Mouse (Mus musculus) intestine, postnatal 0 days (tissue): ENCODE measurements around the gene Mucl3. TPM values are rescaled to one million over a fixed set of nuclear protein-coding genes. Genes with fewer than 3 reads are reported as not detected.

Experiments
- ATAC-seq: fragments of 200-750 bp; cut with Nextera tagmentation; 2 replicates; pipeline ENCODE4 v1.8.0; 2017; ENCODE audit warnings: mild to moderate bottlenecking, moderate TSS enrichment, moderate library complexity
- H3K27ac ChIP-seq: fragments of 300-500 bp; sonication (generic); 2 replicates; pipeline ENCODE4 v1.5.1; 2014; ENCODE audit warnings: mild to moderate bottlenecking, low read depth, low read length, moderate library complexity
- H3K27me3 ChIP-seq: fragments of 300-500 bp; sonication (generic); replicated peaks from 2 replicates; pipeline ENCODE4 v1.6.1; 2014; ENCODE audit warnings: low read length, mixed read lengths; ENCODE audit not compliant: control insufficient read depth, insufficient read depth
- H3K36me3 ChIP-seq: fragments of 300-500 bp; sonication (generic); 2 replicates; pipeline ENCODE4 v1.6.1; 2014; ENCODE audit warnings: mild to moderate bottlenecking, moderate library complexity; ENCODE audit not compliant: control insufficient read depth, insufficient read depth
- H3K4me1 ChIP-seq: fragments of 300-500 bp; sonication (generic); replicated peaks from 2 replicates; pipeline ENCODE4 v1.6.1; 2014; ENCODE audit warnings: antibody characterized with exemption, low read length, mixed read lengths; ENCODE audit not compliant: control insufficient read depth, insufficient read depth
- H3K4me2 ChIP-seq: fragments of 300-500 bp; sonication (generic); replicated peaks from 2 replicates; pipeline ENCODE4 v1.6.1; 2014; ENCODE audit warnings: low read depth, mild to moderate bottlenecking, moderate library complexity
- H3K4me3 ChIP-seq: fragments of 300-500 bp; sonication (generic); 2 replicates; pipeline ENCODE4 v1.5.1; 2014; ENCODE audit warnings: low read depth, low read length
- H3K9ac ChIP-seq: fragments of 300-500 bp; sonication (generic); 2 replicates; pipeline ENCODE4 v1.6.1; 2014; ENCODE audit warnings: mild to moderate bottlenecking, low read depth, low read length
- H3K9me3 ChIP-seq: fragments of 300-500 bp; sonication (generic); 2 replicates; pipeline ENCODE4 v1.6.1; 2016; ENCODE audit warnings: mixed run types; ENCODE audit not compliant: control insufficient read depth
- CTCF ChIP-seq: sonication (generic); IDR thresholded peaks from 2 replicates; pipeline ENCODE4 v1.5.1; 2016; ENCODE audit warnings: low read depth, mild to moderate bottlenecking, control low read depth, antibody characterized with exemption, moderate library complexity
- WGBS: fragments of 180-500 bp; shearing (Covaris S2); extraction: QIAGEN DNeasy Blood & Tissue Kit; methylation state at CpG from one replicate; pipeline ENCODE4 v1.1.7; 2014; 5-methylcytosine and 5-hydroxymethylcytosine counted together
- polyA plus RNA-seq: library from polyadenylated mRNA; unstranded; fragments of >200 nt; fragmentation: Nextera tagmentation; extraction: Ambion mirVana; gene quantifications from 2 replicates; pipeline ENCODE4 v1.2.1, GENCODE M21; 2015

Gene Mucl3
- polyA plus RNA-seq, 1 experiment from 2014 or later, result 2.8 TPM

- WGBS, result under 1% methylated on average over 61 of the region's 61 CpGs
- Histone ChIP-seq H3K27ac (peak within 1 kb of the TSS; percentile 74), H3K36me3 (peaks cover 33% of the 10 kb centered on the region), H3K27me3 (no peaks in the 10 kb centered on the region), H3K4me3 (peak within 1 kb of the TSS; percentile 66), H3K9me3 (no peaks in the 10 kb centered on the region), H3K4me1 (peaks cover 8% of the 10 kb centered on the region; the same call in 1 of the 2 replicates), H3K9ac (peak within 1 kb of the TSS; percentile 64), H3K4me2 (peak within 1 kb of the TSS; percentile 96)
- TF ChIP-seq CTCF, result peak; percentile 34
- ATAC-seq, result peak; percentile 80
Observed at GRCm38 (mm10) chr17:35667334-35668065, 24.0 kb upstream of the Mucl3 start, which contains the start of gene Vars2. Gene Vars2, minus strand, starts transcription at chr17:35667592.

- H3K4me3 ChIP-seq, result peak overlapping the region; percentile 66
- no peaks in the 10 kb centered on the region for H3K9me3 ChIP-seq
- H3K9ac ChIP-seq, result peak overlapping the region; percentile 64
- peak overlapping the region; percentile 74 for H3K27ac ChIP-seq
- TF ChIP-seq CTCF, result 0 out of 2 replicates have a peak, but pooled peaks have one; percentile 6
- no peaks in the 10 kb centered on the region for H3K27me3 ChIP-seq
- H3K4me1 ChIP-seq, result peaks cover 8% of the 10 kb centered on the region; the same call in 1 of the 2 replicates
- peaks cover 35% of the 10 kb centered on the region for H3K36me3 ChIP-seq
- peak; percentile 22; the same call in 1 of the 2 replicates for ATAC-seq
- H3K4me2 ChIP-seq, result peak overlapping the region; percentile 96
- WGBS, result 2% methylated on average over 13 of the region's 13 CpGs
Observed at GRCm38 (mm10) chr17:35666851-35667256, 23.4 kb upstream of the Mucl3 start.

DNA sequence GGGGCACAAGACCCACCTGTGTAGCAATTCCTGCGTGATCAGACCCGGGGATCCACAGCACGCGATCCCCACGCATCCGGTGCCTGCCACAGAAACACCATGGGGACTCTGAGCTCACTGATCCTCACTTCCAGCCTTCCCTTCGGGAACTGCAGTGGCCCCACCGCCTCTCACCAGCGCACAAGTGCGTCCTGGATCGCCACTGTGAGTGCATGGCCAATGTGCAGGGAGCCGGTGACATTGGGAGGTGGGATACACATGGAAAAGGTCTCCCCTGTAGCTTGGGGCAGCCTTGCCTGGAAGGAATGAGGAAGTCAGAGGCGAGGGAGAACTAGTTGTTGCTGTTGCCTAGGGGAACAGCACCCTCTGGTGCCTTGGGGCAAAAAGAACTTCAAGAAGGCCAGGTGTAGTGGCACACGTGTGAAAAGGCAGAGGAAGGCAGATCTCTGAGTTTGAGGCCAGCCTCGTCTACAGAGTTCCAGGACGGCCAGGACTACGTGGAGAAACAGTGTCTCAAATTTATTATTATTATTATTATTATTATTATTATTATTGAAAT is 22.5 kb upstream of the Mucl3 start:
- peaks cover 40% of the 10 kb centered on the region for H3K36me3 ChIP-seq
- H3K27me3 ChIP-seq, result no peaks in the 10 kb centered on the region
- no peak overlapping the region for H3K4me3 ChIP-seq
- peak; percentile 92 for TF ChIP-seq CTCF
- H3K9ac ChIP-seq, result no peak overlapping the region
- peak; percentile 38; the same call in 1 of the 2 replicates for ATAC-seq
- WGBS, result 68% methylated on average over 17 of the region's 17 CpGs
- H3K4me1 ChIP-seq, result peaks cover 8% of the 10 kb centered on the region; the same call in 1 of the 2 replicates
- H3K27ac ChIP-seq, result no peak overlapping the region
- no peak overlapping the region for H3K4me2 ChIP-seq
- no peaks in the 10 kb centered on the region for H3K9me3 ChIP-seq

- peaks cover 31% of the 10 kb centered on the region for H3K36me3 ChIP-seq
- 0 out of 2 replicates have a peak, but pooled peaks cover 4% of the 10 kb centered on the region for H3K4me1 ChIP-seq
- no peak for TF ChIP-seq CTCF
- no peak overlapping the region for H3K4me2 ChIP-seq
- H3K9me3 ChIP-seq, result no peaks in the 10 kb centered on the region
- H3K27me3 ChIP-seq, result no peaks in the 10 kb centered on the region
- H3K27ac ChIP-seq, result no peak overlapping the region
- WGBS, result 89% methylated on average over 2 of the region's 2 CpGs
- H3K4me3 ChIP-seq, result no peak overlapping the region
- ATAC-seq, result no peak
- H3K9ac ChIP-seq, result no peak overlapping the region
Observed at GRCm38 (mm10) chr17:35653086-35653485, 9.6 kb upstream of the Mucl3 start.

DNA sequence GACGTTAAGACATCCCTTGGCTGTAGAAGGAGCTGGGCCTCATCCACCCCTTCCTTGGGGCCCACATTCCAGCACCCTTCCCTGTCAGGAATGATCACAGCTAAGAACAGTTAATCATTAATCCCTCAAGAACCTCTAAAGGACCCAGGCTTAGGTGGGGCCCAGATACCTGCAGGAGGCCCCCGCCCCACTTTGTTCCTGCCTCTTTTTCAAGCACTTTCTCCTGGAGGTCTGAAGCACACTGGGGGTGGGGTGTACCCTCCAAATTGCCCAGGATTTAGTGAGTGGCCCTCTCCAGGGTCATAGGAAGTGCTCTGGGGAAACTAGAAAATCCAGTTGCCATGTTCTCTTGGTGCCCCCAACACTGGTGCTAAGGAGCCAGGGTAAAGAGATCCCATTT is 5.9 kb upstream of the Mucl3 start:
- Histone ChIP-seq H3K9ac (no peak overlapping the region), H3K9me3 (no peaks in the 10 kb centered on the region), H3K27ac (no peak overlapping the region), H3K4me1 (0 out of 2 replicates have a peak, but pooled peaks cover 4% of the 10 kb centered on the region), H3K4me3 (no peak overlapping the region), H3K4me2 (peak overlapping the region; percentile 24), H3K27me3 (no peaks in the 10 kb centered on the region), H3K36me3 (no peaks in the 10 kb centered on the region)
- ATAC-seq, result peak; percentile 90
- WGBS, result 30% methylated on average over 2 of the region's 2 CpGs
- no peak for TF ChIP-seq CTCF

DNA sequence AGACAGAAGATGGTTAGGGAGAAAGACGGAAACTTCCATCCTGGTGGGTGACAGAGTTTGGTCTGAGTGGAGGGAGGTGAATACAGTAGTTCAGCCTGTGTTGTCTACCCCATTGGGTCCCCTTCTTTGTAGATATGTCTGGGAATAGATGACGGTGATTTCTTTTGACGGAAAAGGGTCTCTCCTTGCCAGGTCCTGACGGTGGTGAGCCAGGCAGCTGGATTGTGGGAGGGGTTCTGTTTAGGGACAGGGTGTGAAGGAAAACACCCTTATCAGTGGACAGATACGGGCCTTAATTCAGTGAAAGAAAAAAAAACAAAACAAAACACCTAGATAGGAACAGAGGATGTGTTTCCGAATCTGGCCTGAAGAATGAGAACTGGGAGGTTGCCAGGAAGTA is 4.1 kb downstream of the Mucl3 start:
- Histone ChIP-seq H3K27ac (no peak overlapping the region; the same call in 1 of the 2 replicates), H3K4me1 (no peaks in the 10 kb centered on the region), H3K4me2 (no peak overlapping the region), H3K4me3 (no peak overlapping the region), H3K9ac (no peak overlapping the region), H3K36me3 (no peaks in the 10 kb centered on the region), H3K27me3 (no peaks in the 10 kb centered on the region), H3K9me3 (no peaks in the 10 kb centered on the region)
- no peak for TF ChIP-seq CTCF
- no peak for ATAC-seq
- WGBS, result 62% methylated on average over 6 of the region's 6 CpGs
